Mouse (Mus musculus): ENCODE measurements around the gene Kcng4. TPM values are rescaled to one million over a fixed set of nuclear protein-coding genes. Genes with fewer than 3 reads are reported as not detected.

The Kcng4 gene
- polyA plus RNA-seq, 1 experiment from 2014 or later: 0.08 TPM

GRCm38 (mm10) chr8:119670419-119671091 lies 35.1 kb upstream of the Kcng4 start:
- TF ChIP-seq CTCF (IDR thresholded peaks at IDR 0.05) (no peak), EP300 (IDR thresholded peaks at IDR 0.05) (peak; percentile 99)
- H3K9ac ChIP-seq (replicated peaks; ENCODE audit: low read depth): no peak overlapping the region
- no peaks in the 10 kb centered on the region for H3K9me3 ChIP-seq (ENCODE audit: low read length)
- ATAC-seq (peak; percentile 85), DNase-seq (ENCODE audit: low spot score) (peak; percentile 95)
- peak overlapping the region; percentile 10; the same call in 1 of the 2 replicates for H3K4me3 ChIP-seq (ENCODE audit: low read depth, low read length)
- WGBS: 4% methylated on average over 16 of the region's 16 CpGs
- peak overlapping the region; percentile 37 for H3K4me2 ChIP-seq (replicated peaks; ENCODE audit: low read depth, low read length)
- H3K27me3 ChIP-seq (replicated peaks; ENCODE audit: insufficient read depth, low read length): no peaks in the 10 kb centered on the region
- peak overlapping the region; percentile 95 for H3K27ac ChIP-seq (ENCODE audit: low read length)
- no peaks in the 10 kb centered on the region for H3K36me3 ChIP-seq (ENCODE audit: insufficient read depth, low read length)
- peaks cover 13% of the 10 kb centered on the region for H3K4me1 ChIP-seq (ENCODE audit: insufficient read depth, low read depth, low read length)

- peak; percentile 8 for ATAC-seq
- H3K36me3 ChIP-seq (ENCODE audit: insufficient read depth, low read length): no peaks in the 10 kb centered on the region
- no peak overlapping the region for H3K4me3 ChIP-seq (ENCODE audit: low read depth, low read length)
- H3K27ac ChIP-seq (ENCODE audit: low read length): peak overlapping the region; percentile 95
- H3K27me3 ChIP-seq (replicated peaks; ENCODE audit: insufficient read depth, low read length): no peaks in the 10 kb centered on the region
- H3K4me2 ChIP-seq (replicated peaks; ENCODE audit: low read depth, low read length): no peak overlapping the region
- 27% methylated on average over 12 of the region's 12 CpGs for WGBS
- peak; percentile 66 for DNase-seq (ENCODE audit: low spot score)
- H3K9me3 ChIP-seq (ENCODE audit: low read length): no peaks in the 10 kb centered on the region
- H3K4me1 ChIP-seq (ENCODE audit: insufficient read depth, low read depth, low read length): peaks cover 13% of the 10 kb centered on the region
- no peak for TF ChIP-seq EP300 (IDR thresholded peaks at IDR 0.05)
- TF ChIP-seq CTCF (IDR thresholded peaks at IDR 0.05): peak; percentile 81
- no peak overlapping the region for H3K9ac ChIP-seq (replicated peaks; ENCODE audit: low read depth)
Observed at GRCm38 (mm10) chr8:119669284-119669683, 33.8 kb upstream of the Kcng4 start.

GRCm38 (mm10) chr8:119668447-119668846 lies 33.0 kb upstream of the Kcng4 start:
- 59% methylated on average over 8 of the region's 9 CpGs for WGBS
- H3K9ac ChIP-seq (replicated peaks; ENCODE audit: low read depth): no peak overlapping the region
- no peak overlapping the region for H3K4me3 ChIP-seq (ENCODE audit: low read depth, low read length)
- no peaks in the 10 kb centered on the region for H3K36me3 ChIP-seq (ENCODE audit: insufficient read depth, low read length)
- DNase-seq (ENCODE audit: low spot score) (peak; percentile 35), ATAC-seq (no peak)
- TF ChIP-seq EP300 (IDR thresholded peaks at IDR 0.05) (peak; percentile 40; the same call in 1 of the 2 replicates), CTCF (IDR thresholded peaks at IDR 0.05) (no peak)
- no peaks in the 10 kb centered on the region for H3K27me3 ChIP-seq (replicated peaks; ENCODE audit: insufficient read depth, low read length)
- no peaks in the 10 kb centered on the region for H3K9me3 ChIP-seq (ENCODE audit: low read length)
- H3K27ac ChIP-seq (ENCODE audit: low read length): peak overlapping the region; percentile 95; the same call in 1 of the 2 replicates
- H3K4me2 ChIP-seq (replicated peaks; ENCODE audit: low read depth, low read length): 0 out of 2 replicates have a peak overlapping the region, but pooled peaks have one; percentile 46
- peaks cover 13% of the 10 kb centered on the region for H3K4me1 ChIP-seq (ENCODE audit: insufficient read depth, low read depth, low read length)

GRCm38 (mm10) chr8:119666219-119666951 lies 30.9 kb upstream of the Kcng4 start, which contains the start of gene Wfdc1:
Wfdc1 (plus strand) TSS chr8:119666365.
- 16% methylated on average over 12 of the region's 14 CpGs for WGBS
- ATAC-seq (no peak), DNase-seq (ENCODE audit: low spot score) (peak; percentile 68)
- Histone ChIP-seq H3K27ac (ENCODE audit: low read length) (peak within 1 kb of the TSS; percentile 71), H3K4me3 (ENCODE audit: low read depth, low read length) (peak within 1 kb of the TSS; percentile 26), H3K9me3 (ENCODE audit: low read length) (no peaks in the 10 kb centered on the region), H3K27me3 (replicated peaks; ENCODE audit: insufficient read depth, low read length) (no peaks in the 10 kb centered on the region), H3K9ac (replicated peaks; ENCODE audit: low read depth) (peak within 1 kb of the TSS; percentile 29), H3K36me3 (ENCODE audit: insufficient read depth, low read length) (no peaks in the 10 kb centered on the region), H3K4me2 (replicated peaks; ENCODE audit: low read depth, low read length) (peak within 1 kb of the TSS; percentile 46), H3K4me1 (ENCODE audit: insufficient read depth, low read depth, low read length) (peaks cover 13% of the 10 kb centered on the region)
- TF ChIP-seq EP300 (IDR thresholded peaks at IDR 0.05) (no peak), CTCF (IDR thresholded peaks at IDR 0.05) (no peak)

- no peaks in the 10 kb centered on the region for H3K36me3 ChIP-seq (ENCODE audit: insufficient read depth, low read length)
Observed at GRCm38 (mm10) chr8:119665270-119665669, 29.8 kb upstream of the Kcng4 start.

GRCm38 (mm10) chr8:119663440-119663839 lies 28.0 kb upstream of the Kcng4 start:
- WGBS: 66% methylated on average over 11 of the region's 11 CpGs
- no peak overlapping the region for H3K4me3 ChIP-seq (ENCODE audit: low read depth, low read length)
- H3K36me3 ChIP-seq (ENCODE audit: insufficient read depth, low read length): no peaks in the 10 kb centered on the region
- no peak overlapping the region for H3K9ac ChIP-seq (replicated peaks; ENCODE audit: low read depth)
- no peaks in the 10 kb centered on the region for H3K9me3 ChIP-seq (ENCODE audit: low read length)
- no peak overlapping the region for H3K4me2 ChIP-seq (replicated peaks; ENCODE audit: low read depth, low read length)
- H3K27me3 ChIP-seq (replicated peaks; ENCODE audit: insufficient read depth, low read length): no peaks in the 10 kb centered on the region
- DNase-seq (ENCODE audit: low spot score) (no peak), ATAC-seq (no peak)
- no peak for TF ChIP-seq EP300 (IDR thresholded peaks at IDR 0.05)
- TF ChIP-seq CTCF (IDR thresholded peaks at IDR 0.05): no peak
- peaks cover 8% of the 10 kb centered on the region for H3K4me1 ChIP-seq (ENCODE audit: insufficient read depth, low read depth, low read length)
- H3K27ac ChIP-seq (ENCODE audit: low read length): no peak overlapping the region

More at GRCm38 (mm10) chr8:119665270-119665669, 29.8 kb upstream of the Kcng4 start:
- no peak overlapping the region for H3K4me3 ChIP-seq (ENCODE audit: low read depth, low read length)
- TF ChIP-seq CTCF (IDR thresholded peaks at IDR 0.05) (no peak), EP300 (IDR thresholded peaks at IDR 0.05) (no peak)
- ATAC-seq: no peak
- no peak overlapping the region for H3K27ac ChIP-seq (ENCODE audit: low read length)
- H3K9me3 ChIP-seq (ENCODE audit: low read length): no peaks in the 10 kb centered on the region
- no peak overlapping the region for H3K4me2 ChIP-seq (replicated peaks; ENCODE audit: low read depth, low read length)
- no peak for DNase-seq (ENCODE audit: low spot score)
- peaks cover 8% of the 10 kb centered on the region for H3K4me1 ChIP-seq (ENCODE audit: insufficient read depth, low read depth, low read length)
- WGBS: 59% methylated on average over 6 of the region's 6 CpGs
- no peaks in the 10 kb centered on the region for H3K27me3 ChIP-seq (replicated peaks; ENCODE audit: insufficient read depth, low read length)
- no peak overlapping the region for H3K9ac ChIP-seq (replicated peaks; ENCODE audit: low read depth)
